Mouse (Mus musculus): ENCODE data around the gene Lpcat2.

Gene Lpcat2

GRCm38 (mm10) chr8:92908448-92908847 is 53.3 kb downstream of the Lpcat2 start:
- DNase-seq (ENCODE audit: low read depth in 1 of 2, low spot score in 2 of 2) = no peak

- DNase-seq (ENCODE audit: low read depth in 1 of 2, low spot score in 2 of 2) = no peak
Observed at GRCm38 (mm10) chr8:92911477-92911876, 56.3 kb downstream of the Lpcat2 start.

- no peak for DNase-seq (ENCODE audit: low read depth in 1 of 2, low spot score in 2 of 2)
Observed at GRCm38 (mm10) chr8:92913396-92913795, 58.3 kb downstream of the Lpcat2 start.

GRCm38 (mm10) chr8:92916082-92916481 is 60.9 kb downstream of the Lpcat2 start:
- no peak for DNase-seq (ENCODE audit: low read depth in 1 of 2, low spot score in 2 of 2)

- DNase-seq (ENCODE audit: low read depth in 1 of 2, low spot score in 2 of 2) = no peak
Observed at GRCm38 (mm10) chr8:92921768-92922167, 66.6 kb downstream of the Lpcat2 start.

GRCm38 (mm10) chr8:92928986-92929385 is 73.8 kb downstream of the Lpcat2 start:
- DNase-seq (ENCODE audit: low read depth in 1 of 2, low spot score in 2 of 2) = no peak

GRCm38 (mm10) chr8:92938056-92938455 is 82.9 kb downstream of the Lpcat2 start:
- no peak for DNase-seq (ENCODE audit: low read depth in 1 of 2, low spot score in 2 of 2)

- DNase-seq (ENCODE audit: low read depth in 1 of 2, low spot score in 2 of 2) = no peak
Observed at GRCm38 (mm10) chr8:92949071-92949470, 93.9 kb downstream of the Lpcat2 start.

GRCm38 (mm10) chr8:92950639-92951371 is 95.7 kb downstream of the Lpcat2 start:
- no peak for DNase-seq (ENCODE audit: low read depth in 1 of 2, low spot score in 2 of 2)

GRCm38 (mm10) chr8:92954044-92954443 is 98.9 kb downstream of the Lpcat2 start:
- DNase-seq (ENCODE audit: low read depth in 1 of 2, low spot score in 2 of 2) = no peak

GRCm38 (mm10) chr8:92959779-92960178 is 104.6 kb downstream of the Lpcat2 start, which contains the start of gene Slc6a2:
TSS of gene Slc6a2 (plus strand) at chr8:92960079.
- no peak for DNase-seq (ENCODE audit: low read depth in 1 of 2, low spot score in 2 of 2)

- no peak for DNase-seq (ENCODE audit: low read depth in 1 of 2, low spot score in 2 of 2)
Observed at GRCm38 (mm10) chr8:92960451-92960911, 105.3 kb downstream of the Lpcat2 start.

GRCm38 (mm10) chr8:92961088-92961487 is 105.9 kb downstream of the Lpcat2 start:
- DNase-seq (ENCODE audit: low read depth in 1 of 2, low spot score in 2 of 2) = no peak

GRCm38 (mm10) chr8:92964556-92964955 is 109.4 kb downstream of the Lpcat2 start:
- no peak for DNase-seq (ENCODE audit: low read depth in 1 of 2, low spot score in 2 of 2)

Data from monocyte, adult 2 months (primary cell).